Mouse (Mus musculus): ENCODE data around the gene Fmod. TPM values are rescaled to one million over a fixed set of nuclear protein-coding genes. Genes with fewer than 3 reads are reported as not detected.

Gene Fmod
- polyA plus RNA-seq, 1 experiment from 2014 or later, result 23.6 TPM

GRCm38 (mm10) chr1:134084128-134084527, 47.1 kb downstream of the Fmod start:
- Histone ChIP-seq H3K4me2 (ENCODE audit: low read depth, low read length) (no peak overlapping the region), H3K4me1 (ENCODE audit: control insufficient read depth, insufficient read depth, low read length) (peaks cover 48% of the 10 kb centered on the region), H3K9ac (ENCODE audit: low read length) (no peak overlapping the region), H3K36me3 (ENCODE audit: control insufficient read depth, insufficient read depth) (no peaks in the 10 kb centered on the region), H3K9me3 (replicated peaks; ENCODE audit: control insufficient read depth, low read length) (no peaks in the 10 kb centered on the region), H3K27ac (ENCODE audit: low read length) (peak overlapping the region; percentile 92), H3K4me3 (ENCODE audit: low read length) (no peak overlapping the region), H3K27me3 (ENCODE audit: control insufficient read depth, insufficient read depth, low read length) (no peaks in the 10 kb centered on the region)
- 65% methylated on average over 3 of the region's 3 CpGs for WGBS
- no peak for ATAC-seq (replicated peaks; ENCODE audit: extremely low read depth, insufficient read depth, low FRiP score)

- Histone ChIP-seq H3K9me3 (replicated peaks; ENCODE audit: control insufficient read depth, low read length) (no peaks in the 10 kb centered on the region), H3K36me3 (ENCODE audit: control insufficient read depth, insufficient read depth) (no peaks in the 10 kb centered on the region), H3K4me3 (ENCODE audit: low read length) (no peak overlapping the region), H3K4me1 (ENCODE audit: control insufficient read depth, insufficient read depth, low read length) (peaks cover 41% of the 10 kb centered on the region), H3K27me3 (ENCODE audit: control insufficient read depth, insufficient read depth, low read length) (no peaks in the 10 kb centered on the region), H3K4me2 (ENCODE audit: low read depth, low read length) (no peak overlapping the region), H3K27ac (ENCODE audit: low read length) (no peak overlapping the region), H3K9ac (ENCODE audit: low read length) (no peak overlapping the region; the same call in 1 of the 2 replicates)
- no peak for ATAC-seq (replicated peaks; ENCODE audit: extremely low read depth, insufficient read depth, low FRiP score)
- WGBS, result 43% methylated on average over 3 of the region's 3 CpGs
Measured at GRCm38 (mm10) chr1:134086017-134086416, 49.0 kb downstream of the Fmod start.

GRCm38 (mm10) chr1:134086811-134087398, 49.9 kb downstream of the Fmod start:
- Histone ChIP-seq H3K36me3 (ENCODE audit: control insufficient read depth, insufficient read depth) (no peaks in the 10 kb centered on the region), H3K27ac (ENCODE audit: low read length) (peak overlapping the region; percentile 74), H3K9me3 (replicated peaks; ENCODE audit: control insufficient read depth, low read length) (no peaks in the 10 kb centered on the region), H3K4me2 (ENCODE audit: low read depth, low read length) (peak overlapping the region; percentile 39), H3K4me1 (ENCODE audit: control insufficient read depth, insufficient read depth, low read length) (peaks cover 41% of the 10 kb centered on the region), H3K4me3 (ENCODE audit: low read length) (no peak overlapping the region), H3K27me3 (ENCODE audit: control insufficient read depth, insufficient read depth, low read length) (no peaks in the 10 kb centered on the region), H3K9ac (ENCODE audit: low read length) (peak overlapping the region; percentile 43)
- peak; percentile 30 for ATAC-seq (replicated peaks; ENCODE audit: extremely low read depth, insufficient read depth, low FRiP score)
- WGBS, result 12% methylated on average over 16 of the region's 16 CpGs

- Histone ChIP-seq H3K27ac (ENCODE audit: low read length) (no peak overlapping the region), H3K4me1 (ENCODE audit: control insufficient read depth, insufficient read depth, low read length) (peaks cover 39% of the 10 kb centered on the region), H3K36me3 (ENCODE audit: control insufficient read depth, insufficient read depth) (no peaks in the 10 kb centered on the region), H3K27me3 (ENCODE audit: control insufficient read depth, insufficient read depth, low read length) (no peaks in the 10 kb centered on the region), H3K4me3 (ENCODE audit: low read length) (no peak overlapping the region), H3K9me3 (replicated peaks; ENCODE audit: control insufficient read depth, low read length) (no peaks in the 10 kb centered on the region), H3K4me2 (ENCODE audit: low read depth, low read length) (no peak overlapping the region), H3K9ac (ENCODE audit: low read length) (no peak overlapping the region)
- WGBS, result 86% methylated on average over 7 of the region's 7 CpGs
- no peak for ATAC-seq (replicated peaks; ENCODE audit: extremely low read depth, insufficient read depth, low FRiP score)
Measured at GRCm38 (mm10) chr1:134089074-134089473, 52.0 kb downstream of the Fmod start.

- no peaks in the 10 kb centered on the region for H3K9me3 ChIP-seq (replicated peaks; ENCODE audit: control insufficient read depth, low read length)
- H3K4me1 ChIP-seq (ENCODE audit: control insufficient read depth, insufficient read depth, low read length), result peaks cover 43% of the 10 kb centered on the region
- WGBS, result 90% methylated on average over 3 of the region's 3 CpGs
- no peak for ATAC-seq (replicated peaks; ENCODE audit: extremely low read depth, insufficient read depth, low FRiP score)
- H3K27ac ChIP-seq (ENCODE audit: low read length), result peak overlapping the region; percentile 96
- H3K4me3 ChIP-seq (ENCODE audit: low read length), result no peak overlapping the region
- no peak overlapping the region for H3K4me2 ChIP-seq (ENCODE audit: low read depth, low read length)
- H3K27me3 ChIP-seq (ENCODE audit: control insufficient read depth, insufficient read depth, low read length), result no peaks in the 10 kb centered on the region
- no peaks in the 10 kb centered on the region for H3K36me3 ChIP-seq (ENCODE audit: control insufficient read depth, insufficient read depth)
- H3K9ac ChIP-seq (ENCODE audit: low read length), result peak overlapping the region; percentile 20; the same call in 1 of the 2 replicates
Measured at GRCm38 (mm10) chr1:134091851-134092250, 54.8 kb downstream of the Fmod start.

- Histone ChIP-seq H3K9me3 (replicated peaks; ENCODE audit: control insufficient read depth, low read length) (no peaks in the 10 kb centered on the region), H3K27ac (ENCODE audit: low read length) (peak overlapping the region; percentile 96), H3K36me3 (ENCODE audit: control insufficient read depth, insufficient read depth) (no peaks in the 10 kb centered on the region), H3K9ac (ENCODE audit: low read length) (peak overlapping the region; percentile 79), H3K4me1 (ENCODE audit: control insufficient read depth, insufficient read depth, low read length) (peaks cover 43% of the 10 kb centered on the region), H3K27me3 (ENCODE audit: control insufficient read depth, insufficient read depth, low read length) (no peaks in the 10 kb centered on the region), H3K4me3 (ENCODE audit: low read length) (peak overlapping the region; percentile 54; the same call in 1 of the 2 replicates), H3K4me2 (ENCODE audit: low read depth, low read length) (peak overlapping the region; percentile 80)
- no peak for ATAC-seq (replicated peaks; ENCODE audit: extremely low read depth, insufficient read depth, low FRiP score)
- 18% methylated on average over 6 of the region's 6 CpGs for WGBS
Measured at GRCm38 (mm10) chr1:134092368-134092767, 55.3 kb downstream of the Fmod start.

- peak overlapping the region; percentile 80 for H3K4me2 ChIP-seq (ENCODE audit: low read depth, low read length)
- peak overlapping the region; percentile 79 for H3K9ac ChIP-seq (ENCODE audit: low read length)
- peaks cover 48% of the 10 kb centered on the region for H3K4me1 ChIP-seq (ENCODE audit: control insufficient read depth, insufficient read depth, low read length)
- peak overlapping the region; percentile 96 for H3K27ac ChIP-seq (ENCODE audit: low read length)
- H3K36me3 ChIP-seq (ENCODE audit: control insufficient read depth, insufficient read depth), result no peaks in the 10 kb centered on the region
- H3K27me3 ChIP-seq (ENCODE audit: control insufficient read depth, insufficient read depth, low read length), result no peaks in the 10 kb centered on the region
- no peaks in the 10 kb centered on the region for H3K9me3 ChIP-seq (replicated peaks; ENCODE audit: control insufficient read depth, low read length)
- peak overlapping the region; percentile 54 for H3K4me3 ChIP-seq (ENCODE audit: low read length)
- WGBS, result 2% methylated on average over 43 of the region's 43 CpGs
- peak; percentile 93 for ATAC-seq (replicated peaks; ENCODE audit: extremely low read depth, insufficient read depth, low FRiP score)
Measured at GRCm38 (mm10) chr1:134092852-134093770, 56.1 kb downstream of the Fmod start.

GRCm38 (mm10) chr1:134093771-134094526, 56.9 kb downstream of the Fmod start:
- Histone ChIP-seq H3K4me3 (ENCODE audit: low read length) (no peak overlapping the region), H3K36me3 (ENCODE audit: control insufficient read depth, insufficient read depth) (no peaks in the 10 kb centered on the region), H3K27me3 (ENCODE audit: control insufficient read depth, insufficient read depth, low read length) (no peaks in the 10 kb centered on the region), H3K9me3 (replicated peaks; ENCODE audit: control insufficient read depth, low read length) (no peaks in the 10 kb centered on the region), H3K4me2 (ENCODE audit: low read depth, low read length) (peak overlapping the region; percentile 80), H3K4me1 (ENCODE audit: control insufficient read depth, insufficient read depth, low read length) (peaks cover 56% of the 10 kb centered on the region), H3K9ac (ENCODE audit: low read length) (peak overlapping the region; percentile 16; the same call in 1 of the 2 replicates), H3K27ac (ENCODE audit: low read length) (peak overlapping the region; percentile 96)
- WGBS, result 58% methylated on average over 13 of the region's 13 CpGs
- ATAC-seq (replicated peaks; ENCODE audit: extremely low read depth, insufficient read depth, low FRiP score), result no peak
